Mouse (Mus musculus) heart, postnatal 0 days (tissue): Measurements from ENCODE around the gene Phkg1.

Source experiments
- CTCF ChIP-seq: IDR thresholded peaks from 2 replicates; pipeline ENCODE4 v1.5.1; 2016; ENCODE audit warnings: antibody characterized with exemption, control low read depth, low read depth
- EP300 ChIP-seq: IDR thresholded peaks from 2 replicates; pipeline ENCODE4 v1.6.1; 2016; ENCODE audit warnings: antibody characterized with exemption, low read depth

DNA sequence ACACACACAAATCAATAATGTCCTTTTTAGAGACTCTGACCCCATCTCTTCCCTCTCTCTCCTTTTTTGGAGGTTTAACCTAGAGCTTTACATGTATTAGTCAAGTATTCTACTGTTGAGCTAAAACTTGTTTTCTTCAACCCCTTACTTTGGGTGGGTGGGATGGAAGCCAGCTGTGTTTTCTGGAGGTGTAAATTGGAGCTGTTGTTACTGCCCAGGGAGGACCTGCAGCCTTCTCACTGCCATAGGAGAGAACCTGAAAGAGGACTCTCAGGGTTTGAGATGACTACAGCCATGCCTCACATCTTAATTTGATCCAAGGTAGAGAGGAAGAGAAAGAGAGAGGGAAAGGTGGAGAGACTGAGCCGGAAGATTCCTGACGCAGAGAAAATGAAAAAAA lies 41.9 kb upstream of the Phkg1 start:
- TF ChIP-seq CTCF (no peak), EP300 (no peak)
